Mouse (Mus musculus) intestine, embryonic 14.5 days (tissue): ENCODE results near the gene Zcchc7. TPM values are rescaled to one million over a fixed set of nuclear protein-coding genes. Genes with fewer than 3 reads are reported as not detected.

ENCODE experiments used
- ATAC-seq: fragments of 200-750 bp; cut with Nextera tagmentation; replicated peaks from 2 replicates; pipeline ENCODE4 v1.8.0; 2017; ENCODE audit warnings: low read depth, moderate number of reproducible peaks, moderate TSS enrichment, moderate library complexity; ENCODE audit not compliant: low FRiP score, low TSS enrichment
- DNase-seq: peaks from one replicate; pipeline ENCODE4 v3.0.0-alpha.2; 2018; ENCODE audit warnings: low spot score
- H3K27ac ChIP-seq: fragments of 300-500 bp; sonication (generic); 2 replicates; pipeline ENCODE4 v1.5.1; 2014; ENCODE audit warnings: low read depth, mild to moderate bottlenecking, control low read depth
- H3K27me3 ChIP-seq: fragments of 300-500 bp; sonication (generic); replicated peaks from 2 replicates; pipeline ENCODE4 v1.6.1; 2014; ENCODE audit warnings: low read length, control low read depth; ENCODE audit not compliant: control insufficient read depth, insufficient read depth
- H3K36me3 ChIP-seq: fragments of 300-500 bp; sonication (generic); 2 replicates; pipeline ENCODE4 v1.6.1; 2014; ENCODE audit warnings: low read length, control low read depth; ENCODE audit not compliant: control insufficient read depth, insufficient read depth
- H3K4me1 ChIP-seq: fragments of 300-500 bp; sonication (generic); replicated peaks from 2 replicates; pipeline ENCODE4 v1.6.1; 2014; ENCODE audit warnings: low read length, control low read depth, mixed read lengths; ENCODE audit not compliant: control insufficient read depth, insufficient read depth
- H3K4me2 ChIP-seq: fragments of 300-500 bp; sonication (generic); 2 replicates; pipeline ENCODE4 v1.6.1; 2014; ENCODE audit warnings: low read length
- H3K4me3 ChIP-seq: fragments of 300-500 bp; sonication (generic); 2 replicates; pipeline ENCODE4 v1.5.1; 2014; ENCODE audit warnings: low read depth, low read length, control low read depth, mixed read lengths
- H3K9ac ChIP-seq: fragments of 300-500 bp; sonication (generic); 2 replicates; pipeline ENCODE4 v1.6.1; 2014; ENCODE audit warnings: mild to moderate bottlenecking, low read length
- H3K9me3 ChIP-seq: fragments of 300-500 bp; sonication (generic); 2 replicates; pipeline ENCODE4 v1.6.1; 2016; ENCODE audit warnings: low read length, control low read depth; ENCODE audit not compliant: control insufficient read depth
- WGBS: fragments of 180-500 bp; shearing (Covaris S2); extraction: QIAGEN DNeasy Blood & Tissue Kit; methylation state at CpG from one replicate; pipeline ENCODE4 v1.1.7; 2014; 5-methylcytosine and 5-hydroxymethylcytosine counted together
- polyA plus RNA-seq: library from polyadenylated mRNA; unstranded; fragments of >200 nt; fragmentation: Nextera tagmentation; extraction: Ambion mirVana; gene quantifications from 2 replicates; pipeline ENCODE4 v1.2.1, GENCODE M21; 2014

Zcchc7 gene
- polyA plus RNA-seq, 1 experiment from 2014 or later = 44.7 TPM

GRCm38 (mm10) chr4:44948314-44948713 is 192.6 kb downstream of the Zcchc7 start:
- WGBS = 86% methylated on average over 1 of the region's 1 CpGs
- Histone ChIP-seq H3K27me3 (no peaks in the 10 kb centered on the region), H3K4me1 (no peaks in the 10 kb centered on the region), H3K9me3 (no peaks in the 10 kb centered on the region), H3K9ac (no peak overlapping the region), H3K27ac (no peak overlapping the region), H3K4me3 (no peak overlapping the region), H3K36me3 (no peaks in the 10 kb centered on the region), H3K4me2 (no peak overlapping the region)
- ATAC-seq = no peak
- no peak for DNase-seq

GRCm38 (mm10) chr4:44953041-44953440 is 197.4 kb downstream of the Zcchc7 start:
- H3K27me3 ChIP-seq = no peaks in the 10 kb centered on the region
- ATAC-seq (no peak), DNase-seq (no peak)
- no peak overlapping the region for H3K4me3 ChIP-seq
- no peaks in the 10 kb centered on the region for H3K4me1 ChIP-seq
- H3K27ac ChIP-seq = no peak overlapping the region
- no peaks in the 10 kb centered on the region for H3K36me3 ChIP-seq
- no peak overlapping the region for H3K4me2 ChIP-seq
- H3K9ac ChIP-seq = no peak overlapping the region
- H3K9me3 ChIP-seq = no peaks in the 10 kb centered on the region
- 64% methylated on average over 9 of the region's 9 CpGs for WGBS

GRCm38 (mm10) chr4:44958776-44959175 is 203.1 kb downstream of the Zcchc7 start:
- no peak for DNase-seq

GRCm38 (mm10) chr4:44959220-44959619 is 203.5 kb downstream of the Zcchc7 start:
- Histone ChIP-seq H3K9ac (no peak overlapping the region), H3K4me1 (no peaks in the 10 kb centered on the region), H3K27ac (no peak overlapping the region), H3K4me3 (no peak overlapping the region), H3K27me3 (no peaks in the 10 kb centered on the region), H3K9me3 (no peaks in the 10 kb centered on the region), H3K36me3 (no peaks in the 10 kb centered on the region), H3K4me2 (no peak overlapping the region)
- no peak for DNase-seq
- ATAC-seq = no peak
- 93% methylated on average over 13 of the region's 13 CpGs for WGBS

More at GRCm38 (mm10) chr4:44958776-44959175, 203.1 kb downstream of the Zcchc7 start:
- no peaks in the 10 kb centered on the region for H3K27me3 ChIP-seq
- WGBS = 81% methylated on average over 9 of the region's 9 CpGs
- no peak overlapping the region for H3K9ac ChIP-seq
- no peak for ATAC-seq
- no peaks in the 10 kb centered on the region for H3K4me1 ChIP-seq
- no peak overlapping the region for H3K27ac ChIP-seq
- H3K9me3 ChIP-seq = no peaks in the 10 kb centered on the region
- no peak overlapping the region for H3K4me3 ChIP-seq
- no peak overlapping the region for H3K4me2 ChIP-seq
- no peaks in the 10 kb centered on the region for H3K36me3 ChIP-seq

- Histone ChIP-seq H3K4me2 (no peak overlapping the region), H3K36me3 (no peaks in the 10 kb centered on the region), H3K9ac (no peak overlapping the region), H3K4me3 (no peak overlapping the region), H3K4me1 (no peaks in the 10 kb centered on the region), H3K27ac (no peak overlapping the region), H3K9me3 (no peaks in the 10 kb centered on the region), H3K27me3 (no peaks in the 10 kb centered on the region)
- ATAC-seq (no peak), DNase-seq (no peak)
- whole genome bisulfite sequencing = 64% methylated on average over 11 of the region's 11 CpGs
These were observed 207.5 kb downstream of the Zcchc7 start for GRCm38 (mm10) chr4:44963156-44963555.

- DNase-seq (no peak), ATAC-seq (no peak)
- Histone ChIP-seq H3K4me3 (no peak overlapping the region), H3K9me3 (no peaks in the 10 kb centered on the region), H3K4me2 (no peak overlapping the region), H3K4me1 (no peaks in the 10 kb centered on the region), H3K27ac (no peak overlapping the region), H3K36me3 (no peaks in the 10 kb centered on the region), H3K27me3 (no peaks in the 10 kb centered on the region), H3K9ac (no peak overlapping the region)
- WGBS = 76% methylated on average over 2 of the region's 2 CpGs
These were observed 209.5 kb downstream of the Zcchc7 start for GRCm38 (mm10) chr4:44965175-44965574.

- no peak for ATAC-seq
- Histone ChIP-seq H3K27me3 (no peaks in the 10 kb centered on the region), H3K27ac (no peak overlapping the region), H3K4me2 (no peak overlapping the region), H3K4me3 (no peak overlapping the region), H3K9ac (no peak overlapping the region), H3K36me3 (no peaks in the 10 kb centered on the region), H3K4me1 (no peaks in the 10 kb centered on the region), H3K9me3 (no peaks in the 10 kb centered on the region)
- WGBS = 76% methylated on average over 3 of the region's 3 CpGs
- DNase-seq = no peak
These were observed 210.1 kb downstream of the Zcchc7 start for GRCm38 (mm10) chr4:44965736-44966135.

- Histone ChIP-seq H3K36me3 (no peaks in the 10 kb centered on the region), H3K27me3 (no peaks in the 10 kb centered on the region), H3K4me2 (no peak overlapping the region), H3K4me3 (no peak overlapping the region), H3K9me3 (no peaks in the 10 kb centered on the region), H3K27ac (no peak overlapping the region), H3K4me1 (no peaks in the 10 kb centered on the region), H3K9ac (no peak overlapping the region)
- WGBS = 86% methylated on average over 8 of the region's 8 CpGs
- no peak for ATAC-seq
- no peak for DNase-seq
These were observed 211.7 kb downstream of the Zcchc7 start for GRCm38 (mm10) chr4:44967402-44967801.

GRCm38 (mm10) chr4:44970056-44970455 is 214.4 kb downstream of the Zcchc7 start:
- Histone ChIP-seq H3K27ac (no peak overlapping the region), H3K9ac (no peak overlapping the region), H3K4me3 (no peak overlapping the region), H3K9me3 (no peaks in the 10 kb centered on the region), H3K27me3 (no peaks in the 10 kb centered on the region), H3K4me2 (no peak overlapping the region), H3K36me3 (no peaks in the 10 kb centered on the region), H3K4me1 (no peaks in the 10 kb centered on the region)
- 91% methylated on average over 7 of the region's 7 CpGs for WGBS
- ATAC-seq (no peak), DNase-seq (no peak)
